Mouse (Mus musculus): ENCODE data around the gene Pax5. TPM values are rescaled to one million over a fixed set of nuclear protein-coding genes. Genes with fewer than 3 reads are reported as not detected.

The Pax5 gene
- polyA plus RNA-seq, 1 experiment from 2014 or later: 0.99 TPM

DNA sequence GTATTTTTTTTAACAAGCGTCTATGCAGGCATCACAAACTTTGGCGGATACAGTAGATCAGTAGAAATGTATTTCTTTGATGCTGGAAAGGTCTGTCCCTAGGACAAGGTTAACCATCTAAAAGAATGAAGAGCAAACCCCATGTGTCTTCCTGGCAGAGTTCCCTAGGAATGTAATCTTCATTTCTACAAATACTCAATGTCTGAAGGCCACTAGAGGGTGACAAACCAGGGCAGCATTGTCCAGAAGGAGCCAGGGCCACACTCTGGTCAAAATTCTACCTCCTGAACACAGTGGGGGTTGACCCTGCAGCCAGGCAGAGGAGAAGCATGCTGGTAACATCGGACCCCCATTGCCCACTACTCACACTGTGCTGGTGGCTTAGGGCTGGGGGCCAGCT is 185.0 kb downstream of the Pax5 start:
- WGBS (ENCODE audit: insufficient replicate concordance): 78% methylated on average over 3 of the region's 3 CpGs
- TF ChIP-seq EP300 (IDR thresholded peaks at IDR 0.05; ENCODE audit: low read depth): no peak
- 0 out of 2 replicates have a peak, but pooled peaks have one; percentile 2 for TF ChIP-seq CTCF (IDR thresholded peaks at IDR 0.05; ENCODE audit: low read depth)
- Histone ChIP-seq H3K4me3 (ENCODE audit: low read depth, low read length) (no peak overlapping the region), H3K4me2 (ENCODE audit: low read depth, low read length) (no peak overlapping the region), H3K4me1 (ENCODE audit: insufficient read depth) (no peaks in the 10 kb centered on the region), H3K36me3 (replicated peaks; ENCODE audit: insufficient read depth, low read length) (no peaks in the 10 kb centered on the region), H3K9me3 (ENCODE audit: low read length) (no peaks in the 10 kb centered on the region), H3K9ac (replicated peaks) (no peak overlapping the region), H3K27ac (ENCODE audit: low read depth) (no peak overlapping the region), H3K27me3 (ENCODE audit: insufficient read depth, low read length) (no peaks in the 10 kb centered on the region)
- ATAC-seq (no peak), DNase-seq (no peak)

DNA sequence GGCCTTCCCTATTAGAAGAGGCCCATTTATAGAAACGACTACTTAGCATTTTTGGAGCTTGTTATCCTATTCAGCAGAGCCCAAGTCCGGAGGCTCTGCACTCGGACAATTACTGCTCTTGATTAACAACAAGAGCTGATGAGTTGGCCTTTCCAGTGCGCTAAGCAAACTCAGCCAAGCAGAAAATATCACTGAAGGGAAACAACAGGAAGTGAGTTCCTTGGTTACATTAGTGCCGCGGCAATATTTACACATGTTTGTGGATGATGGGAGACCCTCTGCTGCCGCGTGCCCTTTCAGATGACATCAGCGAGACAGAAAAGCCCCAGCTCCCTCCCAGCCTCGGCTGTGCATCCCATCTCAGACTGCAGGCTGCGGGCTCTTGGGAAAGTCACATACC is 191.4 kb downstream of the Pax5 start:
- DNase-seq: no peak

DNA sequence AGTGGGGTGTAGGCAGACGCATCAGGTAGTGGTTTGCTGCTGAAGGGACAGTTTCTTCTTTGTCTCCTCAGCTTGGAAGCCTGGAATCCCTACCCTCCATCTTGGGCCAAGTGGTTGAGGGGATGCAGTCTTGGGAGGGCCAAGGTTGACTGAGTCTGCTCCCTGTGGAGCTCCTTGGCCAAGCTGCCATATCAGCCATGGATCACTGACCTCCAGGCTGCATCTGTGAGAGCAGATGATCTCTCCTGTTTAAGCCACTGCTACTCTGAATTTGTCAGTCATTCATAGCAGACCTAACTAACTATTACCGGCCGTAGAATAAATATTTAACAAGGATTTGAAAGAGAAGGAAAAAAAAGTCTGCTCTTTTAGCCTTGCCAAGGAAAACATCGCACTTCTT is 196.3 kb downstream of the Pax5 start:
- 77% methylated on average over 4 of the region's 4 CpGs for WGBS (ENCODE audit: insufficient replicate concordance)
- Histone ChIP-seq H3K36me3 (replicated peaks; ENCODE audit: insufficient read depth, low read length) (no peaks in the 10 kb centered on the region), H3K4me2 (ENCODE audit: low read depth, low read length) (no peak overlapping the region), H3K4me3 (ENCODE audit: low read depth, low read length) (no peak overlapping the region), H3K9me3 (ENCODE audit: low read length) (no peaks in the 10 kb centered on the region), H3K4me1 (ENCODE audit: insufficient read depth) (no peaks in the 10 kb centered on the region), H3K27me3 (ENCODE audit: insufficient read depth, low read length) (no peaks in the 10 kb centered on the region), H3K9ac (replicated peaks) (no peak overlapping the region), H3K27ac (ENCODE audit: low read depth) (no peak overlapping the region)
- DNase-seq (no peak), ATAC-seq (no peak)
- TF ChIP-seq CTCF (IDR thresholded peaks at IDR 0.05; ENCODE audit: low read depth) (no peak), EP300 (IDR thresholded peaks at IDR 0.05; ENCODE audit: low read depth) (no peak)

More for the DNA sequence above, 191.4 kb downstream of the Pax5 start:
- H3K4me2 ChIP-seq (ENCODE audit: low read depth, low read length): no peak overlapping the region
- H3K4me1 ChIP-seq (ENCODE audit: insufficient read depth): no peaks in the 10 kb centered on the region
- no peak for TF ChIP-seq CTCF (IDR thresholded peaks at IDR 0.05; ENCODE audit: low read depth)
- TF ChIP-seq EP300 (IDR thresholded peaks at IDR 0.05; ENCODE audit: low read depth): no peak
- H3K9me3 ChIP-seq (ENCODE audit: low read length): no peaks in the 10 kb centered on the region
- H3K4me3 ChIP-seq (ENCODE audit: low read depth, low read length): no peak overlapping the region
- H3K27me3 ChIP-seq (ENCODE audit: insufficient read depth, low read length): no peaks in the 10 kb centered on the region
- no peak overlapping the region for H3K9ac ChIP-seq (replicated peaks)
- no peak overlapping the region for H3K27ac ChIP-seq (ENCODE audit: low read depth)
- ATAC-seq: no peak
- no peaks in the 10 kb centered on the region for H3K36me3 ChIP-seq (replicated peaks; ENCODE audit: insufficient read depth, low read length)
- WGBS (ENCODE audit: insufficient replicate concordance): 69% methylated on average over 11 of the region's 11 CpGs

DNA sequence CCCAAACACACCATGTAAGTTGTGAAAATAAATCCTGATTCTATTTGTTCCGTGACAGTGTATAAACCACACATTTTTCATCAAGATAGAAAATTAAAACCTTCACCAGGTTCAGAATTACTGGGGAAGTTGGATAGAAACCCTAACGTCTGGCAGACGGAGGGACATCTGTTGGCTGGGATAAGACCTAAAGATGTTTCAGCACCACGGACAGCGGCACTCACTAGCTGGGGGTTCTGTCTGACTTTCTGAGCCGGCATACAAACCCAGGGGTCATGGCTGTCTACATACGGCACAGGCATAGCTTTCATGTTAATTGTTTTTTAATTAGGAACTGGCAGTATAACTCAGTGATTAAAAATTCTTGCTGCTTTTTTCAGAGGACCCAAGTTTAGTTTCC is 198.6 kb downstream of the Pax5 start:
- H3K4me2 ChIP-seq (ENCODE audit: low read depth, low read length): no peak overlapping the region
- H3K4me3 ChIP-seq (ENCODE audit: low read depth, low read length): no peak overlapping the region
- no peak overlapping the region for H3K27ac ChIP-seq (ENCODE audit: low read depth)
- no peaks in the 10 kb centered on the region for H3K4me1 ChIP-seq (ENCODE audit: insufficient read depth)
- ATAC-seq (no peak), DNase-seq (peak; percentile 60)
- H3K36me3 ChIP-seq (replicated peaks; ENCODE audit: insufficient read depth, low read length): no peaks in the 10 kb centered on the region
- no peaks in the 10 kb centered on the region for H3K9me3 ChIP-seq (ENCODE audit: low read length)
- no peak for TF ChIP-seq EP300 (IDR thresholded peaks at IDR 0.05; ENCODE audit: low read depth)
- TF ChIP-seq CTCF (IDR thresholded peaks at IDR 0.05; ENCODE audit: low read depth): no peak
- H3K9ac ChIP-seq (replicated peaks): no peak overlapping the region
- H3K27me3 ChIP-seq (ENCODE audit: insufficient read depth, low read length): no peaks in the 10 kb centered on the region
- 10% methylated on average over 7 of the region's 7 CpGs for WGBS (ENCODE audit: insufficient replicate concordance)

DNA sequence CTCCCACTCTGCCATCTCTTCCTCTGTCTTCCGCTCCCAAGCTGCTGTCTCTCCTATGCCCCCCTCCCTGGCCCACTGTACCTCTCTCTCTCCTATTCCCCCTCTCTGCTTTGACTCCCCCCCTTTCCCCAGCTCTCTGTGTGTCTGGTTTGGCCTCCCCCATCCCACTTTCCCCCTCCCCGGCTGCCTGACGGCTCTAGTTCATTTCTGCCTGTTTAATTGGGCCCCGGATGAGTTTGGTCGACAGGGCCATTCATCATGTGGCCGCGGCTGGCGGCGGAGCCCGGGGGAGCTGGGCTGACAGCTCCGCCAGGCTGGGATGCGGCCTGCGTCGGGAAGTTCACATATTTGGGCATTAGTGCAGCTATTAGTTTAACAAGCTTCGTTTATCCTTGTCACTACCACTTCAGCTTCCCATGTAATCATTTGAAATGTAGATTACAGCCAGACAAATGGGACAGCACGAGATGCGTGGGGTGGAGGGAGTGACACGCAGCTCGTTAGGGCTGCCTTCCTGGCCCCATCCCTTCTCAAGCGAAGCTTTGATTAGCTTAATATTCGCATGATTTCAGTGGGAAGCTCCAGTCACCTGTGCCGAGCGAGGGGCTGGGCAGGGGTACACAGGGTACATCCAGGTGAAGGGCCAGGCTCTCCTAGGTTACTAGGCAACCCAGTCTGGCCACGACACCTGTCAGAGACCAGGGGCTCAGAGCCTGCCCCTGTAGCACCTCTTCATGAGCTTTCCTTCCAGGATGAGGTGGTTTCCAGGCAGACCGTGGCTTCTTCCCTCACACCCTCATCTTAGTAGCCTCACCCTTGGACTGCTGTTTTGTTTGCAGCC is 201.7 kb downstream of the Pax5 start:
- no peak overlapping the region for H3K9ac ChIP-seq (replicated peaks)
- H3K4me1 ChIP-seq (ENCODE audit: insufficient read depth): no peaks in the 10 kb centered on the region
- TF ChIP-seq EP300 (IDR thresholded peaks at IDR 0.05; ENCODE audit: low read depth) (no peak), CTCF (IDR thresholded peaks at IDR 0.05; ENCODE audit: low read depth) (no peak)
- no peaks in the 10 kb centered on the region for H3K9me3 ChIP-seq (ENCODE audit: low read length)
- H3K27me3 ChIP-seq (ENCODE audit: insufficient read depth, low read length): no peaks in the 10 kb centered on the region
- WGBS (ENCODE audit: insufficient replicate concordance): 33% methylated on average over 25 of the region's 25 CpGs
- no peak overlapping the region for H3K4me3 ChIP-seq (ENCODE audit: low read depth, low read length)
- H3K27ac ChIP-seq (ENCODE audit: low read depth): no peak overlapping the region
- no peak overlapping the region for H3K4me2 ChIP-seq (ENCODE audit: low read depth, low read length)
- ATAC-seq (no peak), DNase-seq (no peak)
- no peaks in the 10 kb centered on the region for H3K36me3 ChIP-seq (replicated peaks; ENCODE audit: insufficient read depth, low read length)

DNA sequence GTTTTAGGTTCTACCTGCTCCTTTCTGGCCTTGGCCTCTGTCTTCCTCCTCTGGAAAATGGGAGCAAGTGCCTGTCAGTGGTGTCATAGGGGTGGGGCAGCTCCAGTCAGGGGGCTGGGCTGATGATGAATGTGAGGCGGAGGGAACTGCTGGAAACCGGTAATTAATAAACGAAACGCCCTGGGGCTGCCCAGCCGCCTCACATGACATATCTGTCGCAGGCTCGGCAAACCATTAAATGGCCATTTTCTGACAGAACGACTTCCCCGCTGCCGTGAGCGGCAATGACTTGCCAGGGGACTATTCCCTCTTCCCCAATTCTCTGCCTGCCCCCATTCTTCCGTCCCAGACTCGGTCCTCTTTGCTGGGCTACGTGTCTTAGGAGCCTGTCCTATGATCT is 202.4 kb downstream of the Pax5 start:
- no peak overlapping the region for H3K4me2 ChIP-seq (ENCODE audit: low read depth, low read length)
- H3K9me3 ChIP-seq (ENCODE audit: low read length): no peaks in the 10 kb centered on the region
- H3K27ac ChIP-seq (ENCODE audit: low read depth): no peak overlapping the region
- ATAC-seq (no peak), DNase-seq (no peak)
- no peaks in the 10 kb centered on the region for H3K4me1 ChIP-seq (ENCODE audit: insufficient read depth)
- H3K9ac ChIP-seq (replicated peaks): no peak overlapping the region
- H3K27me3 ChIP-seq (ENCODE audit: insufficient read depth, low read length): no peaks in the 10 kb centered on the region
- H3K4me3 ChIP-seq (ENCODE audit: low read depth, low read length): no peak overlapping the region
- TF ChIP-seq EP300 (IDR thresholded peaks at IDR 0.05; ENCODE audit: low read depth): no peak
- TF ChIP-seq CTCF (IDR thresholded peaks at IDR 0.05; ENCODE audit: low read depth): no peak
- 59% methylated on average over 14 of the region's 14 CpGs for WGBS (ENCODE audit: insufficient replicate concordance)
- no peaks in the 10 kb centered on the region for H3K36me3 ChIP-seq (replicated peaks; ENCODE audit: insufficient read depth, low read length)

Measured in liver, postnatal 0 days (tissue).